Mouse (Mus musculus): Measurements from ENCODE around the gene Wdr45.
"Not testable (repeated sequence)": the region's sequence is repeated elsewhere in the genome, so short reads cannot be mapped to it uniquely, and the experiment has no call there.

Wdr45 gene

DNA sequence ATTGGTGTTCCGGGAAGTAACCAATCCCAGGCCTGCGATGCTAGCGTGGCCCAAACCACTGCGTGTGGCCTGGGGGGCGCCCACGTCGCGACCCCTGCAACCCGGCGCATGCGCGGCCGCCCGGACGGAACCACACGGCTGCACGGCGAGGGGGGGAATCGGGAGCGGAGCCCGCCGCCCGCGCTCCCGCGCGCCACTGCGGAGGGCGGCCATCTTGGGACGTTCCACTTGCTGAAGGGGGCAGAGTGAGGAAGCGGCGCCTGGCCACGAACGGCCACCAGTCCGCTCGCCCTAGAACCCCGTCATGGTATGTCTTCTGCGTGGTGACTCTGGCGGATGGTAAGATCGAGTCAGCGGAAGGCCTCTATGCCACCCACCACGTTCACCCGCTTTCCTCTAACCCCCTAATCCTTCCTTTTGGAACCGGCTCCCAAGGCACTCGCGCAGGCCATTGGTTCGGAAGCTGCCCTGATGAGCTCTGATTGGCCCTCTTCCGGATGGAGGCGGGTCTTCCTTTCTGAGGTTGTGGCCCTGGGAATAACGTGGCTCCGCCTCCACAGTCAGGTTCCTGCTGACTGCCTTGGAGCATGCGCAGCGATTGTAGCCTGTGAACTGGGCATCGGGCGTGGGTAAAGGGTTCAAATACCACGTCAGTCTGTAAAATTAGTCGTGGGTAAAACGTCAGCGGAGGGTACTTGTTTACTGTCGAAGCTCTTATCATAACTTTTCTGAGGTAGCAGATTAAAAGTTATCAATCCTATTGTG, at the start of gene Wdr45:
Gene Wdr45, plus strand, starts transcription at position 199 of the 765 bp plus-strand sequence.
- ATAC-seq (ENCODE audit: insufficient number of reproducible peaks, low FRiP score, low TSS enrichment): peak; percentile 95

DNA sequence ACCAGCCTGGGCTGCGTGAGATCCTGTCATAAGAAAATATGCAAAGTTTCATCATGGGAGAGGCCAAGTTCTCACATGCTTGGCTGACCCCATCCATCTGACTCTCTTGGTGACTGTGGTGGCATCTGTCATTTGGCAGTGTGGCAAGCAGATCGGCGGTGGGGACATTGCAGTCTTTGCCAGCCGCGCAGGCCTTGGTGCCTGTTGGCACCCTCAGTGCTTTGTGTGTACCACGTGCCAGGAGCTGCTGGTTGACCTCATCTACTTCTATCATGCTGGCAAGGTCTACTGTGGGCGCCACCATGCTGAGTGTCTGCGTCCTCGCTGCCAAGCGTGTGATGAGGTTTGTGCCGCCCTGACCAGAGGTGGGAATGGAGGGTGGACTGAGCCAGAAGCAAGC, 49.3 kb upstream of the Wdr45 start:
- ATAC-seq (ENCODE audit: insufficient number of reproducible peaks, low FRiP score, low TSS enrichment): peak; percentile 80

DNA sequence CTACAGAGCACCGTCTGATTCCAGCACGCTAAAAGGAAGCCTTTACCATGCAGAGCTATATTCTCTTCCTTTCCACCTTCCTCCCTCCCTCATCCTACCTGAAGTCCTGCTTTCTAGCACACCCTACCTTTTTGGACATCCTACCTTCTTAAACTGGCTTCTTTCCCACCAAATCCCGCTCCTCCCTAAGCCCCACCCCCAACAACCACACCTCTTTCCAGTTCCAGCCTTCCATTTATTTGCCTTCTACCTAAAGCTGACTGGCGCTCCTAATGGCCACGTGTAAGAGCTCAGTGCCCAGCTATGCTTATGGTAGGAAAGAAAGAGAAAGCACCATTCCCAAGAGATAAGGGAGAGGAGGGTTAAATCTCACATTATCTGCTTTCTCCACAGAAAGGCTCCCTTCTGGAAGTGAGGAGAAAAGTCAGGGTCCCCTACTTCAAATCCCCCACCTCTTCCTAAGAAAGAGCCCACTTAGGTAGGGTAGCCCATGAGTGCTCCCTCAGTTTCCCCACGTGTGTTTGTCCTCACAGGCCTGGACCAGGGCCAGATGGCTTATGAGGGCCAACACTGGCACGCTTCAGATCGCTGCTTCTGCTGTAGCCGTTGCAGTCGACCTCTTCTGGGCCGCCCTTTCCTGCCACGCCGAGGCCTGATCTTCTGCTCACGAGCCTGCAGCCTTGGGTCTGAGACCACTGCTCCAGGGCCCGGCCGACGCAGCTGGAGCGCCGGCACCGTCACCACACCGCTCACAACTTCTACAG, 48.2 kb upstream of the Wdr45 start:
- no peak for ATAC-seq (ENCODE audit: insufficient number of reproducible peaks, low FRiP score, low TSS enrichment)

DNA sequence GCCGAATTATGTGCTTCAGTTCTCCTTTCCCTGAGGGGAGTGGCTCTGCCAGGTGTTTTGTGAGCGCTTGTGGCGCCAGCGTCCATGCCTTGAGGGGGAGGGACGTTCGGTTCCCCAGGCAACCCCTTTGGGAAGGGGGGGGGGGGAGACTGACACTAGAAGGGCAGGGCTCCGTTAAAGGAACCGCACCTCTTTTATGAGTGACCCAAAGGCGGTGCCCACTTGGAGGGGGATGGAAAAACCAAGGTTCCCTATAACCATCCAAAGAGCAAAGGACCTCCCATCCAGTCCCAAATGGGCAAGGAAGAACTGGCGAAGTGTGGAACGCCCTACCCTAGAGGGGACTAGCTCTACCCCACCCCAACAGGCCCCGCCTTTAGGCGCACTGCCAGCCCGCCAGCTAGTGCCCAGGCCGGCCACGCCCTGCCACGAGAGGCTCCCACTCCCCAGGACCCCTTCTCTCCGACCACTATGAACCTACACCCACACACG, 43.7 kb upstream of the Wdr45 start:
- no peak; the same call in 1 of the 2 replicates for ATAC-seq (ENCODE audit: insufficient number of reproducible peaks, low FRiP score, low TSS enrichment)

DNA sequence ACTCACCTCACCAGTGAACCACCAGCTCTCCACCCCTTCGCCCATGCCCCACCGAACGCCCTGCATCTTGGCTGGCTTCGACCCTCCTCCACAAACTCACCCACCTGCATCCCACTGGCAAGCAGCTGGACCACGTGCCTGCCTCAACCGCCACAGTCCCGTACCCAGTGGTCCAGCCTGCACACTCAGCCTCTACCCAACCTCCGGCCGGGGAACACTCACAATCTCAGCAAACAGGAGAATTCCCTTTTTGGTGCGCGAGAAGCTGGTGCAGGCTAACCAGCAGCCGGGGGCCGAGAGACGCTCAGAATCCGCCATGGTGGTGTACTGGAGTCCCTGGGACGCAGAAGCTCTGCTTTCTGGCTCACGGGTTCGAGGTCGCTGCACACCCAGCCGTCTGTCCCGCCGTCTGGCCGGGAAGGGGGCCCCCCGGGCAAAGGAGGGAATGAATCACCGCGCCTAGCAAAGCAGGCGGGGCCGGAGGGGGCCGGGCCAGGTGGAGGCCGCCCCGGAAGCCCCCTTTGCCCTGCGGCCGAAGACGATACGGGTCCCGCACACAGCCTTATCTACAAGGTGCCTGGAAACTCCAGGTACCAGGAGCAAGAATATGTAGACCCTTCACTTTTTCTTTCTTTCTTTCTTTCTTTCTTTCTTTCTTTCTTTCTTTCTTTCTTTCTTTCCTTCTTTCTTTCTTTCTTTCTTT, 43.1 kb upstream of the Wdr45 start, which contains the start of gene Plp2:
Gene Plp2, minus strand, starts transcription at position 470 of the 703 bp plus-strand sequence.
- ATAC-seq (ENCODE audit: insufficient number of reproducible peaks, low FRiP score, low TSS enrichment): no peak

DNA sequence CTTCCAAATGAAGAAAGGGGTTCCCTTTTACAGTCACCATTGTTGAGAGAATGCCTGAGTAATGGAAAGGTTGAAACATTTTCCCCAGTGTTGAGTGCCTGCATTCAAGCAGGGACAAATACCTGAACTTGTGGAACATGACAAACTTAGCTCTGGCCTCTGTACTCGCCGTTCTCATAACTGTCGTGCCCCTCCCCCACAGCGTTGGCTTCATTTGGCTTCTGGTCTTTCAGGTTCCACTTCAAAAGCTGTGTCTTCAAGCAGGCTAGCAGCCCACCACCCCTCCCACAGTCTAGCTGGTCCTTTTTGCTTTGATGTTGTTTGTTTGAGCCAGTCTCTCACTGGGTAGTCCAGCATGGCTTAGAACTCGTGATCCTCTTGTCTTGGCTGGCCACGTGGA, 41.4 kb upstream of the Wdr45 start:
- ATAC-seq (ENCODE audit: insufficient number of reproducible peaks, low FRiP score, low TSS enrichment): no peak

DNA sequence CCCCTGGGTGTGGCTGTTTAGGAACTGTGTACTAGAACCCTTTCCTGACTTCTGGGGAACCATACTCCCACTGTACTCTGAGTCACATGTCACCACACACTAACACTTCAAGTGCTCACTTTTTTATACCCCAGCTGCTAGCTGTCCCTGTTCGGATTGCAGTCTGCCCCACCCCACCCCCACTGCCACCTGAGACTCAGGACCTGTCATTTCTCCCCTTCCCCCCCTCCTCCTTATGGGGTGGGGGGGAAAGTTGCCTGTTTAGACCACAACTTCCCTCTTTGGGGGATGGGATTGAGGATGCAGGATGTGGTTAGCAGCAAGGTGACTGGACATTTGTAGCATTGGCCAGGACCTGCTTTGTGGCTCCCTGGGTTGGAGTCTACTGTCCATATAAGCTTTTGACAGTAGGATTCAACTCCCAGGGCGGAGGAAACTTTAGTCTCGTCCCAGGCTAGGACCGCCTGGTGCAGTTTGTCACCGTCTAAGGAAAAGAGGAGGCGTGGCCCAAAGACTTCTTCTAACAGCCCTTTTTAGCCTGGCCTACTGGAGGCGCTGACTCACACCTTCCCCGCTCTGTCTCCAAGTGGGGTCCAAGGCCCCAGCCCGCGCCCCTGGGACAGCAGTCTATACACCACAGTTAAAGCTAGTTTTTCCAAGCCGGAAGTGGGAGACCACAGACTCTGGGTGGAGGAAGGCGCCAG, 40.4 kb upstream of the Wdr45 start:
- ATAC-seq (ENCODE audit: insufficient number of reproducible peaks, low FRiP score, low TSS enrichment): no peak

DNA sequence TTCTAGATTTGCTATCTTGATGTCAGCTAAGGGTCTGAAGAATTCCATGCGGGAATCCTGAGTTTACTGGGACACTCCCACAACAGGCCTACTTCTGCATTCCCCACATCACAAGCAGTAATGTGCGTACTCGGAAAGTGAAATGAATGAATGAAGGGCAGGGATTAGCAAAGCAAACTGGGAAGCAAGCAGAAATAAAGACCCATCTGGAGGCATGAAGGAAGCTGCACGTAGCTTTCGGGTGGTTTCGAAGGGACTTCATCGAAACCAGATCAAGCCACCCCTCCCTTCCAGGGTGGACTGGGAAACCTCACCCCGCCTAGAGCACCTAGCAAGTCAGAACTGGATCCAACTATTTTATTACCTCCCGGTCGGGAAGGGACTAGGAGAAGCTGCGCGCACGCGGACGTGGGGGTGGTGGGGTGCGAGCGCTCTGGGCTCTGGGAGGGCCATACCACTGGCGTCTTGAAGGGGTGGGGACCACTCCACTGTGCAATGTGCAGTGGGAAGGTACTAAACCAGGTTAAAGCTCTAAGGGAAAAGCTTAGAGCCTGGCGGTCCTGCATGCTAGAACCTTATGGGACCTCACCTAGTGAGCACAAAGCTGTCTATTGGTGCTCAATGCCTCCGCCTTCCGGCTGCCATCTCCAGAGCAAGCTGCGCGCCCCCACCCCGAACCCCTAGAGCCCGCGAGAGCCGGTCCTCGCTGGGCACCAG, 39.7 kb upstream of the Wdr45 start:
- no peak for ATAC-seq (ENCODE audit: insufficient number of reproducible peaks, low FRiP score, low TSS enrichment)

DNA sequence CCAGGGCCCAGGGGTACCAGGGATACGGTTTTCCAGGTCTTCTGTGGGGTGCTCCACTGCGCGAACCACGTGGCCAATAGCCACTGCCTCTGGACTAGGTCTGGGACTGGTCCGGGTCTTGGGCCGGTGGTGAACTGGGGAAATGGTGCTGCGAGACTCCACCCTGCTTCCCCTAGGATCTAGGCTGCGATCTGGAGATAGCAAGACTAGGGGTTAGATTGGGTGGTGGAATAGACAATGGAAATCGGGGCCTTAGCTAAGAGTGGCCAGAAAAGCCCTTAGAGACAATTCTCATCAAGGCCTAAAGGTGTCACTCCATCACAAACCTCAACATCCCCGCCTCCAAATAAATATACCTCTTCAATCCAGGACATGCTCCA, 39.1 kb upstream of the Wdr45 start:
- no peak for ATAC-seq (ENCODE audit: insufficient number of reproducible peaks, low FRiP score, low TSS enrichment)

DNA sequence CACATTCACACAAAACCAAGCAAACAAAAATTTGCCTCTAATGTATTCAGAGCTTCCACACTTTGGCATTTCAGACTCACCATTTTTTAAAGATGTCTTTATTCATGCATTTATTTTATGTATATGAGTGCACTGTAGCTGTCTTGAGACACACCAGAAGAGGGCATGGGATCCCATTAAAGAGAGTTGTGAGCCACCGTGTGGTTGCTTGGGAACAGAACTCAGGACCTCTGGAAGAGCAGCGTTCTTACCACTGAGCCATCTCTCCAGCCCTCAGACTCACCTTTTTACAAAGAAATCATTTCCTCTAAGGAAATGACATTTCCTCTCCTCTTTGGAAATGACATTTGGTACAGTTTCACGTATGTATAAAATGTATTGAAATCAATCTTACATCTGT, 35.1 kb upstream of the Wdr45 start:
- no peak for ATAC-seq (ENCODE audit: insufficient number of reproducible peaks, low FRiP score, low TSS enrichment)

DNA sequence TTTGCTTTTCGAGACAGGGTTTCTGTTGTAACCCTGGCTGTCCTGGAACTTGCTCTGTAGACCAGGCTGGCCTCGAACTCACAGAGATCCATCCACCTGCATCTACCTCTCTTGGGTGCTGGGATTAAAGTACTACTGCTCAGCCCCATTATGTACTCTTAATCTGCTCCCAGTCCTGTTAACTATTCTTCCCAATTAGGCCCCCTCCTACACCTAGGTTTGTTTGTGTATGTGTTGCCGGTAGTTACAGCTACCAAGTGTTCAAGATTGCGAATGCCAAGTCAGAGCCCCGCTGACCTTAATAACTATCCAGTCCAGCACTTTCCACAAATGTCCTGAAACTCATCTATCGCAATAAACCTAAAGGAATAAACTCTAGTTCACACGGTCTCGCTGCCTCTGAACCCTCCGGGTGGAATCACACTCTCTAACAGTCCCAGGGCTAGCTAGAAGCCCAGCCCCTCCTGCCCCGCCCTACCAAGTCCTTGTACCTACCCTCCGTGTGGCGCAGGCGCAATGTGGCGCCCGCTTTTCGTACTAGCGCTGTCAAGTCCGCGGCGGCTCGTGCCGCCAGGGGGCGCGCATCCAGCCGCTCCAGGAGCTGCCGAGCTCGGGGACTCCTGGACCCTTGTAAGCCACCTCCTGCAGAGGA, 34.6 kb upstream of the Wdr45 start:
- peak; percentile 93 for ATAC-seq (ENCODE audit: insufficient number of reproducible peaks, low FRiP score, low TSS enrichment)

DNA sequence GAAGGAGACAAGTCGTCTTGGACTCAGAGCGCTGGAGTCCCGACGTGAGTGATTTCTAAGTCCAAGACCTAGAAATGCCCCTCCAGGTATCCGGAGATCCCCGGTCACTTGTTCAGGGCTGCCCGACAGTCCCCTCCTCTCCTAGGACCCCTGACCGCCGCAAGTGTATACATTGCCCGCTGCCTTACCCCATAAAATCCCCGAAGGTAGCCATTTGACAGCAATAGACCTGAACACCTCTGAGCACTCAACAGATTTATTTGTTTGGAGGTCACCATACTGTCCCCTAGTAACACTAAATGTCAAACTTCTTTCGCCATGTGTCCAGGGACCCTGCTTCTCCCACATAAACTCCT, 34.1 kb upstream of the Wdr45 start:
- ATAC-seq (ENCODE audit: insufficient number of reproducible peaks, low FRiP score, low TSS enrichment): peak; percentile 40; the same call in 1 of the 2 replicates

DNA sequence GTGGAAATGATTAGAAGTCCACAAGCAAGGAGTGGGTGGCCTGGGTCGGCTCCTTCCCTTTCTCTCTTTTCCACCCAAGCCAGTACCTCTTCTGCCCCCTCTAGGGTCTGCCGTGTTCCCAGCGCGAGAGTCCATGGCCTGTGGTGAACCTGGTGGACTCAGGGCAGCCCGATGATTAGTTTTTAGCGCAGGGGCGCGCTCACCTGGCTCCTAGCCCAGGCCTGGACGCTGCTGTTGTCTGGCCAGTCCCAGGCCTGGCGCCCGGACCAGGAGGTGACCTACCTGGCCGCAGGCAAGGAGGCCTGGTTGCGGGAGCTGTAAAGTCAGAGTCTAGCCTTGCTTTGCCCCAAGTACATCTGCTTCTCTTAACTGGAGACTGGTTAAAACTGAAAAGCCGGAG, 33.3 kb upstream of the Wdr45 start, which contains the start of gene Magix:
Gene Magix, minus strand, starts transcription at position 388 of the 400 bp plus-strand sequence.
- 0 out of 2 replicates have a peak, but pooled peaks have one; percentile 56 for ATAC-seq (ENCODE audit: insufficient number of reproducible peaks, low FRiP score, low TSS enrichment)

DNA sequence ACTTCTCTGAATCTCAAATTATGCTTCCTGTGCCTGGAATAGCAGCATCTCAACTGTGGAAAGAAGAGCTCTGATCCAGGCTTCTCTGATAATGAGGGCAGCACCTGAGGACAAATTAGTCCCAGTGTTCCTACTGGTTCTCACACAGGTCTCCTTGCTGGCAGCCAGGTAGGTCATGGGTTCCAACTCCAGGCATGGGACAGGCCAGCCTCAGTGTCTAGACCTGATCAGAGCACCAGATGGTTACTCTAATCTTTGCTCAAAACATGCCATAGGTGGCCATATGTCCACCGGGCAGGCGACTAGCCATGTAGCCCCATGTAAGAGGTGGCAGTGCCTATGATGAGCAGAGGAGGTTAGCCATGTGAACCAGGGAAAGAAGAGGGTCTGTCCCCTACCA, 25.8 kb upstream of the Wdr45 start:
- ATAC-seq (ENCODE audit: insufficient number of reproducible peaks, low FRiP score, low TSS enrichment): no peak

DNA sequence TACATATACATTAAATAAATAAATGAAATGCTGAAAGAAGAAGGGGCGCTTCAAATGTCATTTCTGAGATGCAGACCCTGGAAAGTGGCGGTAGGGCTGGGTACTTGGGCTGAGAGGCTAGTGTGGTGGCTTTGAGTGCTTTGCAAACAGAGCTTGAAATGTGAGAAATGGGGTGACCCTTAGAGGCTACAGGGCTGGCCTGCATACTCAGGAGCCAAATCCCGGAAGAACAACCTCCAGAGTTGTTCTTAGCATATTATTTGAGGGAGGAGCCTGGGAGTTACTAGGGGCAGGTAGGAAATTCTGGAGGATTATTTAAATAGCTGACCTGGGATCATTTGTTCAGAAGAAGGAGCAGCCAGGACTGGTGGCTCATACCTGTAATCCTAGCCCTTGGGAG, 23.6 kb upstream of the Wdr45 start:
- ATAC-seq (ENCODE audit: insufficient number of reproducible peaks, low FRiP score, low TSS enrichment): no peak

DNA sequence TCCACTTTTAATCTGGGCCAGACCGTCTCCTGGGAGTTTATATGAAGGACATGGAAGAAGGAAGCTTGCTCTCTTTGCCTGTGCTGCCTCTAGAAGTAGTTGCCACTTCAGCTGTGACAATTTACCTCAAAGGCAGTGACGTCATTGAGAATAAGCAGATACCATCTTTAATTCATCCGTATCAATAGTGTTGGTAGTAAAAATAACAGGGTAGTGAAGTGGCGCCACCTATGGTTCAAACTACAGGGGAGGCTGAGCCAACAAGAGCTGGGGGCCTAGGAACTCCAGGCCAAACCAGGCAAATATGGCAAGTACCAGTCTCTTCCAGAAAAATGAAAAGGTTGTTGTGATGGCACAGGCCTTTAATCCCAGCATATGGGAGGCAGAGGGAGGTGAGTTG, 21.3 kb upstream of the Wdr45 start:
- no peak for ATAC-seq (ENCODE audit: insufficient number of reproducible peaks, low FRiP score, low TSS enrichment)

DNA sequence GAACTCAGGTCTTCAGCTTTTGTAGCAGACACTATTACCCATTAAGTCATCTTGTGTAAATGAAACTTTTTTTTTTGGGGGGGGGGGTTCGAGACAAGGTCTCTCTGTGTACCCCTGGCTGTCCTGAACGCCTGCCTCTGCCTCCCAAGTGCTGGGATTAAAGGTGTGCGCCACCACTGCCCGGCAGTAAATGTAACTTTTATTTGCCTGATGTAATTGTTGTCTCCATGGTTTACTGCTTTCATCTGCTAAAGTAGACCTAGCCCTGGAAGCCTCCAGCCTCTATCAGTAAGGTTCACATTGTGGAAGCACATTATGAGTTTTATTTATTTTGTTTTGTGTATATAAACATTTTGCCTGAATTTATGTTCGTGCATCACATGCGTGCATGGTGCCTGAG, 17.6 kb upstream of the Wdr45 start:
- ATAC-seq (ENCODE audit: insufficient number of reproducible peaks, low FRiP score, low TSS enrichment): no peak

DNA sequence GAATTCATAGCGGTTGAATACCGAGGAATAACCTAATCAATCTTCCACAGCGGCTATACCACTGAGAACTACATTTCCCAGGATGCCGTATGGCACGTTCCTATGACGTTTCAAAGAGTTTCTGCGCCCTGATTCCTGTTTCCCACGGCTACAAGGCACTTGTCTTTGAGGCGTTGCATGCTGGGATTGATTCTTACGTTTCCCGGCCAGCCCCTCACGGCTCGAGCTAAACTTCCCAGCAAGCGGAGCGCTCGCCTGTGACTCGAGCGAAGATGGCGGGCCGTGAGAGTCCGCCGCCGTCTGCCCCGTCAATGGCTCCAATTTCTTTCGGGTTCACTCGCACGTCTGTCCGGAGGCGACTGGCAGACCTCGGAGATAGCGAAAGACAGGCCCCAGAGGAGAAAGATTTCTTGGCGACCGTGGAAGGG, 17.2 kb upstream of the Wdr45 start, which contains the start of gene Gpkow:
Gene Gpkow, plus strand, starts transcription at position 178 of the 428 bp plus-strand sequence.
- peak; percentile 100 for ATAC-seq (ENCODE audit: insufficient number of reproducible peaks, low FRiP score, low TSS enrichment)

DNA sequence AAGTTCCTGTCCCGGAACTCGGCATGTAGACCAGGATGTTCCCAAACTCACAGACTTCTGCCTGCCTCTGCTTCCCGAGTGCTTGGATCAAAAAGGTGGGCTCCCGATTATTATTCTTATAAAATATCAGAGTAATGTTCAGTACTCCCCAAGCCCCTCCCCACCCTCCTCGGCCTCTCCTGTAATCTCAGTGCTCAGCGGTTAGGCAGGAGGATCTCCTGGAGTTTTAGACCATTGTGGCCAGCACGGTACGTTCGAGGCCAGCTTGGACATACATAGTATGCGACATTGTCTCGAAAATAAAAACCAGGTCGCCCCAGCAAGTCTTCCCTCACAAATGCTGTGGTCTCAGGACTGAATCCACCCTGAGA, 384 bp upstream of the Wdr45 start:
- not testable (repeated sequence) for ATAC-seq (ENCODE audit: insufficient number of reproducible peaks, low FRiP score, low TSS enrichment)

All from cerebellum, adult (tissue).